In genomic region chr7:35025409-35026275, GRCm38 (mm10) we compare ENCODE assay signal across 8 mouse cellular contexts. TPM values are rescaled to one million over a fixed set of nuclear protein-coding genes. Genes with fewer than 3 reads are reported as not detected.
A peak's percentile ranks its signal among the peaks of the same experiment; 100 is the strongest.
DNase-seq lines count a peak whose midpoint lies in the region; ATAC-seq lines count a peak whose summit lies in the region.

No protein-coding gene starts in this region.

- no peak overlapping the region for H3K27ac ChIP-seq in hindbrain, embryonic 16.5 days (ENCODE audit: low read depth, low read length)

- 53% methylated on average over 5 of the region's 5 CpGs for WGBS in hindbrain, embryonic 16.5 days

- no peak overlapping the region for H3K4me3 ChIP-seq in hindbrain, embryonic 16.5 days (ENCODE audit: low read length)

- H3K9me3 ChIP-seq in hindbrain, embryonic 16.5 days (ENCODE audit: control insufficient read depth, low read length): no peaks in the 10 kb centered on the region

- no peaks in the 10 kb centered on the region for H3K27me3 ChIP-seq in hindbrain, embryonic 16.5 days (replicated peaks; ENCODE audit: control insufficient read depth, insufficient read depth, low read length)

- H3K4me1 ChIP-seq in hindbrain, embryonic 16.5 days (ENCODE audit: control insufficient read depth, insufficient read depth, low read depth, low read length): peaks cover 9% of the 10 kb centered on the region; the same call in 1 of the 2 replicates

- H3K9ac ChIP-seq in hindbrain, embryonic 16.5 days (ENCODE audit: low read depth, low read length): no peak overlapping the region

- ATAC-seq in hindbrain, embryonic 16.5 days: peak; percentile 60
- ATAC-seq in megakaryocyte, adult 5-6 weeks (ENCODE audit: poor library complexity, severe bottlenecking): peak; percentile 85

- H3K4me2 ChIP-seq in hindbrain, embryonic 16.5 days (ENCODE audit: low read length): no peak overlapping the region

- H3K36me3 ChIP-seq in hindbrain, embryonic 16.5 days (ENCODE audit: control insufficient read depth, insufficient read depth, low read length): no peaks in the 10 kb centered on the region

- peak; percentile 31 for DNase-seq in WW6 (ENCODE audit: low read depth, low spot score)
- DNase-seq in cerebellum, postnatal 14 days: peak; percentile 91 to 94
- DNase-seq in gastrocnemius, adult 18-20 months (ENCODE audit: low spot score): peak; percentile 86
- peak; percentile 41 to 82 for DNase-seq in left cerebral cortex, adult 8-10 months (ENCODE audit: low spot score in 2 of 2)
- peak; percentile 70 to 83 for DNase-seq in right cerebral cortex, postnatal 10 days (ENCODE audit: low spot score in 2 of 2)
- DNase-seq in urinary bladder, postnatal 25 days (ENCODE audit: low spot score): peak; percentile 81

RNA-seq across cellular contexts. Expression of gene Cebpg, which starts 30.7 kb away (rescaled TPM):
- 10 to 100 TPM; 32.1 to 41.5 TPM for total RNA-seq in gastrocnemius, adult 18-20 months (2021)
- polyA plus RNA-seq in hindbrain, embryonic 16.5 days (2015; fragmentation: Nextera tagmentation; extraction: Ambion mirVana): 25.5 and 30.0 TPM in 2 replicates
- 10 to 100 TPM; 29.4 to 43.7 (median 35.0) TPM for total RNA-seq in left cerebral cortex, adult 8-10 months (2022)
- 29.8 and 33.5 TPM in 2 replicates for total RNA-seq in megakaryocyte, adult 5-6 weeks (2015)
- total RNA-seq in megakaryocyte, adult 5-6 weeks (2017): 60.1 and 86.5 TPM in 2 replicates

Comparison
In these comparisons a context has a peak if more than half of its experiments do, and no peak if none do; other contexts are left out.
1. DNase-seq: peak in every context shown above with its lines; median percentile 92 in cerebellum, postnatal 14 days; 86 in gastrocnemius, adult 18-20 months; 81 in urinary bladder, postnatal 25 days; 76 in right cerebral cortex, postnatal 10 days; 62 in left cerebral cortex, adult 8-10 months; 31 in WW6.